Mouse (Mus musculus): Measurements from ENCODE around the gene 4930402F06Rik.

- no peak for TF ChIP-seq FLI1 (IDR thresholded peaks at IDR 0.05; ENCODE audit: low read length)
- no peak for TF ChIP-seq GATA1 (IDR thresholded peaks at IDR 0.05; ENCODE audit: borderline replicate concordance, low read length)
These were observed 22.3 kb upstream of the 4930402F06Rik start for GRCm38 (mm10) chr2:35419243-35419642.
